Mouse (Mus musculus) ES-Bruce4 (cell line): ENCODE data around the gene Rhobtb1.

Source experiments
- CTCF ChIP-seq: IDR thresholded peaks from one replicate; pipeline ENCODE4 v1.8.1; 2011; ENCODE audit warnings: low read depth, low read length
- EP300 ChIP-seq: IDR thresholded peaks from 2 replicates; pipeline ENCODE4 v1.6.1; 2011; ENCODE audit warnings: low read depth, low read length; ENCODE audit not compliant: insufficient read depth
- POLR2A ChIP-seq: IDR thresholded peaks from one replicate; pipeline ENCODE4 v1.8.1; 2011; ENCODE audit warnings: low read length; ENCODE audit not compliant: insufficient read depth

GRCm38 (mm10) chr10:69258588-69258987, 107.4 kb downstream of the Rhobtb1 start:
- no peak for TF ChIP-seq EP300
- TF ChIP-seq CTCF: no peak
- no peak for TF ChIP-seq POLR2A
